Mouse (Mus musculus): Measurements from ENCODE around the gene Arl4d. TPM values are rescaled to one million over a fixed set of nuclear protein-coding genes. Genes with fewer than 3 reads are reported as not detected.
"Not testable (repeated sequence)": the region's sequence is repeated elsewhere in the genome, so short reads cannot be mapped to it uniquely, and the experiment has no call there.

Gene Arl4d
- polyA plus RNA-seq, 1 experiment, result 2.5 TPM

GRCm38 (mm10) chr11:101647093-101647492, 18.2 kb upstream of the Arl4d start:
- H3K36me3 ChIP-seq (ENCODE audit: control insufficient read depth, insufficient read depth); H3K4me3 ChIP-seq (ENCODE audit: insufficient read depth, poor library complexity, severe bottlenecking); H3K27me3 ChIP-seq (ENCODE audit: control insufficient read depth, insufficient read depth, insufficient read length); H3K79me3 ChIP-seq (ENCODE audit: low read depth); H3ac ChIP-seq (ENCODE audit: control insufficient read depth, insufficient read length, low read depth); H3K79me2 ChIP-seq (ENCODE audit: control insufficient read depth, insufficient read depth): not testable (repeated sequence)

- Histone ChIP-seq H3K27me3 (ENCODE audit: control insufficient read depth, insufficient read depth, insufficient read length) (peaks cover 11% of the 10 kb centered on the region), H3K36me3 (ENCODE audit: control insufficient read depth, insufficient read depth) (no peaks in the 10 kb centered on the region), H3K79me2 (ENCODE audit: control insufficient read depth, insufficient read depth) (no peaks in the 10 kb centered on the region), H3K4me3 (ENCODE audit: insufficient read depth, poor library complexity, severe bottlenecking) (no peak overlapping the region), H3K79me3 (ENCODE audit: low read depth) (no peaks in the 10 kb centered on the region), H3ac (ENCODE audit: control insufficient read depth, insufficient read length, low read depth) (no peak overlapping the region)
- TF ChIP-seq CEBPB (IDR thresholded peaks at IDR 0.05; ENCODE audit: low read depth) (no peak), MYOD1 (IDR thresholded peaks at IDR 0.05; ENCODE audit: control insufficient read depth, insufficient read length, low read depth) (no peak), FOSL1 (IDR thresholded peaks at IDR 0.05; ENCODE audit: insufficient read depth, low read length, poor library complexity, severe bottlenecking) (no peak), MYOG (IDR thresholded peaks at IDR 0.05; ENCODE audit: control insufficient read depth, extremely low read depth, insufficient read length) (no peak)
Observed at GRCm38 (mm10) chr11:101656356-101656755, 9.0 kb upstream of the Arl4d start.

GRCm38 (mm10) chr11:101657528-101657885, 7.8 kb upstream of the Arl4d start:
- Histone ChIP-seq H3K79me3 (ENCODE audit: low read depth) (no peaks in the 10 kb centered on the region), H3ac (ENCODE audit: control insufficient read depth, insufficient read length, low read depth) (no peak overlapping the region), H3K79me2 (ENCODE audit: control insufficient read depth, insufficient read depth) (no peaks in the 10 kb centered on the region), H3K4me3 (ENCODE audit: insufficient read depth, poor library complexity, severe bottlenecking) (no peak overlapping the region), H3K36me3 (ENCODE audit: control insufficient read depth, insufficient read depth) (no peaks in the 10 kb centered on the region), H3K27me3 (ENCODE audit: control insufficient read depth, insufficient read depth, insufficient read length) (peaks cover 11% of the 10 kb centered on the region)
- no peak for TF ChIP-seq FOSL1 (IDR thresholded peaks at IDR 0.05; ENCODE audit: insufficient read depth, low read length, poor library complexity, severe bottlenecking)

GRCm38 (mm10) chr11:101657886-101658750, 7.2 kb upstream of the Arl4d start:
- peak; percentile 37 for TF ChIP-seq CEBPB (IDR thresholded peaks at IDR 0.05; ENCODE audit: low read depth)
- not testable (repeated sequence) for H3ac ChIP-seq (ENCODE audit: control insufficient read depth, insufficient read length, low read depth); H3K4me3 ChIP-seq (ENCODE audit: insufficient read depth, poor library complexity, severe bottlenecking); H3K79me3 ChIP-seq (ENCODE audit: low read depth); H3K79me2 ChIP-seq (ENCODE audit: control insufficient read depth, insufficient read depth); H3K36me3 ChIP-seq (ENCODE audit: control insufficient read depth, insufficient read depth)
- H3K27me3 ChIP-seq (ENCODE audit: control insufficient read depth, insufficient read depth, insufficient read length), result peaks cover 10% of the 10 kb centered on the region

- Histone ChIP-seq H3ac (ENCODE audit: control insufficient read depth, insufficient read length, low read depth) (no peak overlapping the region), H3K4me3 (ENCODE audit: insufficient read depth, poor library complexity, severe bottlenecking) (no peak overlapping the region), H3K79me2 (ENCODE audit: control insufficient read depth, insufficient read depth) (no peaks in the 10 kb centered on the region), H3K79me3 (ENCODE audit: low read depth) (no peaks in the 10 kb centered on the region), H3K27me3 (ENCODE audit: control insufficient read depth, insufficient read depth, insufficient read length) (peaks cover 5% of the 10 kb centered on the region), H3K36me3 (ENCODE audit: control insufficient read depth, insufficient read depth) (no peaks in the 10 kb centered on the region)
- TF ChIP-seq CTCF (IDR thresholded peaks at IDR 0.05; ENCODE audit: control insufficient read depth, insufficient read depth, insufficient read length), result peak; percentile 9
- no peak for TF ChIP-seq MYOG (IDR thresholded peaks at IDR 0.05; ENCODE audit: control insufficient read depth, extremely low read depth, insufficient read length)
Observed at GRCm38 (mm10) chr11:101658751-101659558, 6.4 kb upstream of the Arl4d start.

GRCm38 (mm10) chr11:101661191-101661590, 4.2 kb upstream of the Arl4d start:
- no peaks in the 10 kb centered on the region for H3K36me3 ChIP-seq (ENCODE audit: control insufficient read depth, insufficient read depth)
- no peaks in the 10 kb centered on the region for H3K27me3 ChIP-seq (ENCODE audit: control insufficient read depth, insufficient read depth, insufficient read length)
- no peak overlapping the region for H3ac ChIP-seq (ENCODE audit: control insufficient read depth, insufficient read length, low read depth)
- no peaks in the 10 kb centered on the region for H3K79me3 ChIP-seq (ENCODE audit: low read depth)
- no peaks in the 10 kb centered on the region for H3K79me2 ChIP-seq (ENCODE audit: control insufficient read depth, insufficient read depth)
- H3K4me3 ChIP-seq (ENCODE audit: insufficient read depth, poor library complexity, severe bottlenecking), result no peak overlapping the region
- no peak for TF ChIP-seq MAX (IDR thresholded peaks at IDR 0.05)
- TF ChIP-seq MYOG (IDR thresholded peaks at IDR 0.05; ENCODE audit: control insufficient read depth, extremely low read depth, insufficient read length), result no peak

GRCm38 (mm10) chr11:101661786-101662185, 3.6 kb upstream of the Arl4d start:
- no peaks in the 10 kb centered on the region for H3K79me2 ChIP-seq (ENCODE audit: control insufficient read depth, insufficient read depth)
- no peak overlapping the region for H3K4me3 ChIP-seq (ENCODE audit: insufficient read depth, poor library complexity, severe bottlenecking)
- H3K36me3 ChIP-seq (ENCODE audit: control insufficient read depth, insufficient read depth), result no peaks in the 10 kb centered on the region
- H3K79me3 ChIP-seq (ENCODE audit: low read depth), result no peaks in the 10 kb centered on the region
- H3K27me3 ChIP-seq (ENCODE audit: control insufficient read depth, insufficient read depth, insufficient read length), result no peaks in the 10 kb centered on the region
- no peak overlapping the region for H3ac ChIP-seq (ENCODE audit: control insufficient read depth, insufficient read length, low read depth)
- TF ChIP-seq FOSL1 (IDR thresholded peaks at IDR 0.05; ENCODE audit: insufficient read depth, low read length, poor library complexity, severe bottlenecking) (no peak), CTCF (IDR thresholded peaks at IDR 0.05; ENCODE audit: control insufficient read depth, insufficient read depth, insufficient read length) (no peak), CEBPB (IDR thresholded peaks at IDR 0.05; ENCODE audit: low read depth) (no peak), MYOD1 (IDR thresholded peaks at IDR 0.05; ENCODE audit: control insufficient read depth, insufficient read length, low read depth) (no peak), USF1 (IDR thresholded peaks at IDR 0.05; ENCODE audit: low read depth) (no peak), MYOG (IDR thresholded peaks at IDR 0.05; ENCODE audit: control insufficient read depth, extremely low read depth, insufficient read length) (no peak), MAX (IDR thresholded peaks at IDR 0.05) (no peak)
